Mouse (Mus musculus) G1E (cell line): ENCODE measurements around the gene Gm27027.

Source experiments
- CTCF ChIP-seq: IDR thresholded peaks from 2 replicates; pipeline ENCODE4 v1.5.1; 2012; ENCODE audit warnings: low read depth, low read length, inconsistent platforms, mixed read lengths
- TAL1 ChIP-seq: conservative IDR thresholded peaks from 2 replicates; pipeline ENCODE4 v1.6.1; 2012; ENCODE audit warnings: low read depth, low read length, inconsistent platforms, mixed read lengths

DNA sequence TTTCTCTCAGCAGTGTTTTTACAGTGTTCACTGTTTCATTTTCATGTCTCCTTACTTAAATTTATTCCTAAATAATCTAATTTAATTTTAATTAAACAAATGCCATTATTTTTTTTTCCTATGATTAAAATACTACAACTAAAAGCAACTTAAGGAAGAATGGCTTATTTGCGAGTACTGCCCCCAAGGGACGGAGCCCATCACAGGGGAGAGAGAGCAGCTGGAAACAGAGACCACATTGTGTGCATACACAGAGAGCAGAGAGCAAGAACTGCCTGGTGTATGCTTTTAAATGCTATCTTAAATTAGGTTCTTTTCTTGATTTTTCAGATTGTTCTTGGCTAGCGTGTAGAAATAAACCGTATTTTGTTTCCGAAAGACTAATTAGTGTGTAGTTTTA is 49.2 kb downstream of the Gm27027 start:
- TF ChIP-seq CTCF (no peak), TAL1 (no peak)
